Mouse (Mus musculus) embryo, embryonic 9.5 days (tissue): ENCODE measurements around the gene Mybphl.

ENCODE experiments used
- DNase-seq: peaks from one replicate; pipeline ENCODE4 v3.0.0-alpha.2; 2017; ENCODE audit errors: extremely low spot score

Mybphl gene

GRCm38 (mm10) chr3:108364270-108364995, at the start of gene Mybphl:
TSS of gene Mybphl (plus strand) at chr3:108364911.
- no peak for DNase-seq

- no peak for DNase-seq
Observed at GRCm38 (mm10) chr3:108318517-108318916, 46.2 kb upstream of the Mybphl start.

GRCm38 (mm10) chr3:108321671-108322070, 43.0 kb upstream of the Mybphl start:
- DNase-seq, result no peak

- no peak for DNase-seq
Observed at GRCm38 (mm10) chr3:108322136-108322535, 42.6 kb upstream of the Mybphl start.

GRCm38 (mm10) chr3:108322962-108323361, 41.7 kb upstream of the Mybphl start:
- DNase-seq, result no peak

GRCm38 (mm10) chr3:108324837-108325236, 39.9 kb upstream of the Mybphl start:
- no peak for DNase-seq

- DNase-seq, result no peak
Observed at GRCm38 (mm10) chr3:108325521-108325920, 39.2 kb upstream of the Mybphl start.

- no peak for DNase-seq
Observed at GRCm38 (mm10) chr3:108327275-108327674, 37.4 kb upstream of the Mybphl start.

GRCm38 (mm10) chr3:108327916-108328315, 36.8 kb upstream of the Mybphl start:
- no peak for DNase-seq

- no peak for DNase-seq
Observed at GRCm38 (mm10) chr3:108328441-108328841, 36.3 kb upstream of the Mybphl start.

GRCm38 (mm10) chr3:108330812-108331211, 33.9 kb upstream of the Mybphl start:
- no peak for DNase-seq

- no peak for DNase-seq
Observed at GRCm38 (mm10) chr3:108336878-108337277, 27.8 kb upstream of the Mybphl start.

GRCm38 (mm10) chr3:108341040-108341439, 23.7 kb upstream of the Mybphl start:
- no peak for DNase-seq

- DNase-seq, result no peak
Observed at GRCm38 (mm10) chr3:108342185-108342584, 22.5 kb upstream of the Mybphl start.

GRCm38 (mm10) chr3:108345855-108346254, 18.9 kb upstream of the Mybphl start:
- no peak for DNase-seq

GRCm38 (mm10) chr3:108348376-108348775, 16.3 kb upstream of the Mybphl start:
- DNase-seq, result no peak

GRCm38 (mm10) chr3:108355245-108355644, 9.5 kb upstream of the Mybphl start:
- no peak for DNase-seq

- no peak for DNase-seq
Observed at GRCm38 (mm10) chr3:108357051-108357450, 7.7 kb upstream of the Mybphl start.

GRCm38 (mm10) chr3:108358445-108358844, 6.3 kb upstream of the Mybphl start:
- DNase-seq, result no peak

- DNase-seq, result peak; percentile 59
Observed at GRCm38 (mm10) chr3:108360894-108361293, 3.8 kb upstream of the Mybphl start.

- no peak for DNase-seq
Observed at GRCm38 (mm10) chr3:108363626-108364025, 1.1 kb upstream of the Mybphl start.

GRCm38 (mm10) chr3:108367173-108367572, 2.5 kb downstream of the Mybphl start:
- no peak for DNase-seq

GRCm38 (mm10) chr3:108367828-108368227, 3.1 kb downstream of the Mybphl start:
- DNase-seq, result no peak

GRCm38 (mm10) chr3:108368721-108369120, 4.0 kb downstream of the Mybphl start:
- DNase-seq, result no peak
